Mouse (Mus musculus): ENCODE data around the gene Mgat4a.

DNA sequence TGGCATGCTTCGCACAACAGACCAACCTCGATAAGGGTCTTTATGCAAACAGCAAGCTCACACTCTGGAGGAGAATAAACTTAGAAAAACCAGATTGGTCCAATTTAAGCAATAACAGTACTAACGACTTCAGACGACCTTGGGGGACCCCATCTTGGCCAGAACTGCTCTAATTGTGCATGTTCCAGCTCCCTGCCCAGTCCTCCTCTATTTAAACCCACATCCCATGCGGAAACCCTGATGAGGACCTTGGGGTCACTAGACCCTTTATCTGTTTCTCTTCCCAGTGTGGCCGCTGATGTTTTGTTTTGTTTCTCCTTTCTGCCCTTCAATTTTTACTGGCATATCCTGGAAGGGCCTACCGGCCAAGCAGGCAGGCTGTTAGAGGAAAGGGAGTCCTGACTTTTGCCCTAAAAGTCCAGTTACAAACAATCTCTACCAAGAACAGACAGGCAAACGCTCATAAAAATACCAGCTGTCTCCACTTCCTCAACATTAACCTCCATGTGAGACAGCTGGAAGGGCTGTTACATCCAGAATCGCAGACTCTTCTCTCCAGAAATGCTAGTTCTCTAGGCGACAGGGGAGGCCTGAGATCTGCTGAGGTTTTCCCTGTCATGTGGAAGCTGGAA lies 36.0 kb downstream of the Mgat4a start:
- TF ChIP-seq CTCF (IDR thresholded peaks at IDR 0.05; ENCODE audit: borderline replicate concordance, control insufficient read depth, extremely low read depth, insufficient read depth, low read length, poor library complexity), result no peak
- TF ChIP-seq POLR2A (IDR thresholded peaks at IDR 0.05; ENCODE audit: control insufficient read depth, extremely low read depth, insufficient read depth, low read length, poor library complexity), result no peak

Measured in thymus, adult 2 months (tissue).